Mouse (Mus musculus): ENCODE results near the gene Tamm41.

DNA sequence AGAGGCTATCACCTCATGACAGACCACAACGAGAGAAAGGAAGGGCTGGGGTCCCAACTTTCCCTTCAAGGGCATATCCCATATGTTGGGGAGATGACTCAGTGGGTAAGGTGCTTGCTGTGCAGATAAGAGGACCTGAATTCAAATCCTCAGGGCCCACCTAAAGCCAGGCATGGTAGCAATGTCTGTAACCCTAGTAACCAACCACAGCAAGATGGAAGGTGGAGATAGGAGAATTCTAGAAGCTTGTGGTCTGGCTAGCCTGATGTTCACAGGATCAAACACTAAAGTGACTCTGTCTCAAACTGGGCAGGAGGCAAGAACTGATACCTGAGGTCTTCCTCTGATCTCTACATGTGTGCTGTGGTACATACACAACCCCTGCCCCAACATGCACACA, 58.0 kb downstream of the Tamm41 start:
- TF ChIP-seq GATA1 (IDR thresholded peaks at IDR 0.05; ENCODE audit: borderline replicate concordance, low read length) (no peak), FLI1 (IDR thresholded peaks at IDR 0.05; ENCODE audit: low read length) (no peak)

Data from megakaryocyte, embryonic 14.5 days (primary cell).